Mouse (Mus musculus): ENCODE measurements around the gene Siglec1.
A peak's percentile ranks its signal among the peaks of the same experiment; 100 is the strongest.

Siglec1 gene

GRCm38 (mm10) chr2:131096101-131096795 is 9.7 kb upstream of the Siglec1 start:
- peak; percentile 84 for DNase-seq

- peak; percentile 87 for DNase-seq
Measured at GRCm38 (mm10) chr2:131094823-131095222, 8.3 kb upstream of the Siglec1 start.

GRCm38 (mm10) chr2:131093577-131093976 is 7.0 kb upstream of the Siglec1 start:
- DNase-seq: no peak

- DNase-seq: peak; percentile 56
Measured at GRCm38 (mm10) chr2:131090852-131091251, 4.3 kb upstream of the Siglec1 start.

- peak; percentile 41 for DNase-seq
Measured at GRCm38 (mm10) chr2:131089634-131090033, 3.1 kb upstream of the Siglec1 start.

- no peak for DNase-seq
Measured at GRCm38 (mm10) chr2:131088581-131088980, 2.0 kb upstream of the Siglec1 start.

GRCm38 (mm10) chr2:131084206-131084605 is 2.4 kb downstream of the Siglec1 start:
- no peak for DNase-seq

- DNase-seq: no peak
Measured at GRCm38 (mm10) chr2:131080507-131080906, 6.1 kb downstream of the Siglec1 start.

- no peak for DNase-seq
Measured at GRCm38 (mm10) chr2:131072536-131072935, 14.0 kb downstream of the Siglec1 start.

GRCm38 (mm10) chr2:131067481-131067880 is 19.1 kb downstream of the Siglec1 start:
- no peak for DNase-seq

GRCm38 (mm10) chr2:131066342-131066741 is 20.2 kb downstream of the Siglec1 start:
- no peak for DNase-seq

GRCm38 (mm10) chr2:131063404-131063864 is 23.1 kb downstream of the Siglec1 start, which contains the start of gene Adam33:
Adam33 (minus strand) TSS chr2:131063814.
- no peak for DNase-seq

- DNase-seq: no peak
Measured at GRCm38 (mm10) chr2:131061607-131062006, 25.0 kb downstream of the Siglec1 start.

GRCm38 (mm10) chr2:131060784-131061183 is 25.8 kb downstream of the Siglec1 start:
- no peak for DNase-seq

GRCm38 (mm10) chr2:131059781-131060540 is 26.6 kb downstream of the Siglec1 start:
- DNase-seq: no peak

GRCm38 (mm10) chr2:131059377-131059776 is 27.2 kb downstream of the Siglec1 start:
- peak; percentile 84 for DNase-seq

GRCm38 (mm10) chr2:131058672-131059071 is 27.9 kb downstream of the Siglec1 start:
- no peak for DNase-seq

- DNase-seq: peak; percentile 38
Measured at GRCm38 (mm10) chr2:131056191-131056590, 30.4 kb downstream of the Siglec1 start.

GRCm38 (mm10) chr2:131055631-131056030 is 30.9 kb downstream of the Siglec1 start:
- peak; percentile 73 for DNase-seq

GRCm38 (mm10) chr2:131054646-131055264 is 31.8 kb downstream of the Siglec1 start:
- DNase-seq: no peak

GRCm38 (mm10) chr2:131053851-131054645 is 32.5 kb downstream of the Siglec1 start:
- DNase-seq: no peak

- no peak for DNase-seq
Measured at GRCm38 (mm10) chr2:131052862-131053418, 33.6 kb downstream of the Siglec1 start.
